Mouse (Mus musculus) A20 (cell line): ENCODE measurements around the gene Ube2h.

ENCODE experiments used
- DNase-seq: peaks from one replicate; pipeline ENCODE4 v3.0.0-alpha.2; 2011; ENCODE audit warnings: low read depth, low spot score

The Ube2h gene

GRCm38 (mm10) chr6:30245397-30245796, 58.9 kb downstream of the Ube2h start:
- DNase-seq, result no peak

GRCm38 (mm10) chr6:30243347-30244007, 60.9 kb downstream of the Ube2h start:
- no peak for DNase-seq

DNA sequence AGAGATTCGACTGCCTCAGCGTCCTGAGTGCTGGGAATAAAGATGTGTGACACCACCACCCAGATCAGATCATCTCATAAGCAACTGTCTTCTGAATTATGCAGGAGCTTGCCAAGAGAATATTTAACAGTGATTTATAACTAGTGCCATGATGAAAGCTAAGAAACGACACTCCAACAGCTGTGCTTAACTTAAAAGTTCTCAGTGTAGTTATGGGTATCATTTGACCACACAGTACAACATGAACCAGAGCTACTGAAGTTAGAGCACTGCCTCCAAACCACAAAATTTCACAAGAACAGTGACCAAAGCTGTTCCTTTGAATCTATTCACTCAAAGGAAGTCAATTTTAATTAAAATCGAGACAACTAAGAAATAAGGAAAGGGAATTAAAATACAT, 61.4 kb downstream of the Ube2h start:
- DNase-seq, result no peak

- peak; percentile 61 for DNase-seq
These were observed 64.2 kb downstream of the Ube2h start for GRCm38 (mm10) chr6:30240105-30240504.

DNA sequence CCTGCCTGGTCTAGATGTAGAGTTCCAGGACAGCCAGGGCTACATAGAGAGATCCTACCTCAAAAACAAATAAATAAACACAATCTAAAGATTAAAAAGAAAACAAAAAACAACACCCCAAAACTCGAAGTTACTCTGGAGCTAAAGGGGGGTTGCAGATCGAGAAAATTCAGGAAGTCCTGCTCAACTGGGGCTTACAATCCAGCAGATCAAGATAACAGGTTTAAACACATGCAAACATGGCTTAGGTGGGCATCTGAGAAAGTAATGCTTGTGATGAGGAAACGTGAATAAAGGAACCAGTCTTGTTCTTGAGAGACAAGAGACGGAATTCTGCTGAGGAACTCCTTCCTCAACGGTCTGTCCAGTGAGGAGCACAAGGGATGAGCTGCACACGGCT, 65.1 kb downstream of the Ube2h start:
- no peak for DNase-seq

- DNase-seq, result no peak
These were observed 66.3 kb downstream of the Ube2h start for GRCm38 (mm10) chr6:30238079-30238478.

- no peak for DNase-seq
These were observed 67.8 kb downstream of the Ube2h start for GRCm38 (mm10) chr6:30236564-30236963.

DNA sequence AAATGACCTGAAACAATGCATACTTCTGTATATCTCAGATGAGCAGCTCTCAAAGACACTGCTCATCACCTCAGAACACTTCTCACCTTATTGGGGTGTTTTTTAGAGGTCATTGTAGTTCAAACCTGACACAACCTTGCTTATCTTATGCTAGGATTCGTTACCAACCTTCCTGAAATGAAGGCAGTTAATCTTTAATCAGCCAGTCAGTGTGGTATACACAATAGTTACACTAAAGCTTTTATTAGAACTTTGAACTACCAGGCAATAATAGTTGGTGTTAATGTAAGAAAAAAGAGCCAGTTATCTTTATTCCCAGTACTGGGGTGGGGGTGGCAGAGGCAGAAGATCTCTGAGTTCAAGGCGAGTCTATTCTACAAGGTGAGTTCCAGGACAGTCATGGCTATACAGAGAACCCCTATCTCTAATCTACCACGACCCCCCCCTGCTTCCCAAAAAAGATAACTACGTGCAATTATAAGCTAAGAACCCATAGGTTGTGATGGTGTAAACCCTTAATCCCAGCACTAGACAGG, 72.5 kb downstream of the Ube2h start:
- DNase-seq, result no peak

DNA sequence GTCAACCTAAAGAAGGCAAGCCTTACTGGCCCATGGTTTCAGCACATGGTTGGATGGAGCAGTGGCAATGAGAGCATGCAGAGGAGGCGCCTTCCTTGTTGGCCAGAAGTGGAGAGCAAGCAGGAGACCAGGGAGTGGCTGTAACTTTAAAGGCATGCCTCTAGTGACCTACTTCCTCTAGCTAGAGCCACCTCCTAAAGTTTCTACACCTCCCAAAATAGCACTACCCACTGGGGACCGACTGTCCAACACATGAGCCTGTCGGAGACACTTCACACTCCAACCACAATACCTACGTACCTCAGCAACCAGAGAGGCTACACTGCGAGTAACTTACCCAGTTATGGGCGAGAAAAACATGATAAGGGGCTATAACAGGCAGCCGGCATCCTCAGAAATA, 74.1 kb downstream of the Ube2h start:
- DNase-seq, result no peak

DNA sequence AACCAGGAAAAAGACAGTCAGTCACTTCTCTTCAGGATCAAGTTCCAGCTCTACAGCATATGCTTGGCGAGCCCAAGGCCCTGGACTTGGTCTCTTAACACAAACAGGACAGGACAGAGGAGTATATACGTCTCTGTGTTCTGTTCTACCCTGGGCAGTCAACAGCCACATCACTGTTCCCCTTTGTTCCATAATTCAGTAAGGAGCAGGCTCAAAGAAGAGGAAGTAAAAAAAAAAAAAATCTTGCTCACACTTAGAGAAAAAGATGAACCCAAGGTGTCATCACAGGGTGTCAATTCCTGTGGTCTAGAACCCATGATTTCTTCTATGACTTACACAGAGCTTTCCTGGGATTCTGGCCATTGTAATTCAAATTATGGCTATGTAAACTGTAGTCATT, 75.4 kb downstream of the Ube2h start:
- no peak for DNase-seq

- DNase-seq, result no peak
These were observed 76.0 kb downstream of the Ube2h start for GRCm38 (mm10) chr6:30228353-30228752.

DNA sequence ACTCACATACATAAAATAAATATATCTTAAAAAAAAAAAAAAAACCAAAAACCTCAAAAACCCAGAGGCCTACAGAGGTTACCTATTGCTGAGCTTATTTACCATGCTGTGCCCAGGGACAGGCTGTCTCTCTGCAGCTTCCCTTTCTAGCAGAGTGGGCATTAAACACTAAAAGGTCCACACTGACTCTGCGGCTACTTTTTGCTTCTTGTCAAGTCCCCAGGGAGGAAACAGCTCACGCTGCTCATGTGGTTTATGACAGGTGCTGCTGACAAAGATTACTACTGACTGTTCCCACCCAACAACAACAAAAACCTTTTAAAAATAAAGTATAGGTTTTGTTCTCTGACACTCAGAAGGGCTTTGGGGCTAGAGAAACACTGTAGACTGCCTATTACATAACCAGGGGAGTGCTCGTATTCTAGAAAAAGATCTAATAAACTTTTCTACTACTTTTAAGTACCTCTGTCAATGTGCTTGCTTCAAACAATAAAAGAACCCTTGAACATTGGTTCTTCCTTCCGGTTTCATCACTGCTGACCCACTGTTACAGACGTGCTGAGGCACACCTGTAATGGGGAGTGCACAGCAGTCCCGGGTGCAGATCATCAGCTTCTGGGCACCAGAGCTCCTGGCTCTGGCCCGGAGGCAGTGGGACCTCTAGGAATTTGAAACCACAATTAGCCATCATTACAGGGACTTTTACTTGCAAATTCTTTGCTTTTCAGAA, 77.2 kb downstream of the Ube2h start:
- DNase-seq, result peak; percentile 74

- no peak for DNase-seq
These were observed 79.6 kb downstream of the Ube2h start for GRCm38 (mm10) chr6:30224693-30225092.

DNA sequence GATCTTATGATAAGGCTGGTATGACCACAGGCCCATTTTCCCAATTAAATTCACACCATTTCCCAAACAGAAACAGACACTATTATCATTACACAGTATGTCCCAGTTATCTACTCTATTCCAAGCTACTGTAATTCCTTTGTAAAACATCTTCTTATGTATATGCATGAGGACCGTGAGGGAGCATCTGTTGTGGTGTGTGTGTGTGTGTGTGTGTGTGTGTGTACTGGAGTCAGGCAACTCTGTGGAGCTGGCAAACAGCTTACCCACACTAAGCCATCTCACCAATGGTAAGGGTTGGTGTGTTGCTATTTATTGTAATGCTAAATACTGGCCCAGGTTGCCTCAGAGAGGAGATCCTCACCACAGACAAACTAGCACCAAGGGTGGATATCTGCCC, 82.0 kb downstream of the Ube2h start:
- DNase-seq, result no peak

DNA sequence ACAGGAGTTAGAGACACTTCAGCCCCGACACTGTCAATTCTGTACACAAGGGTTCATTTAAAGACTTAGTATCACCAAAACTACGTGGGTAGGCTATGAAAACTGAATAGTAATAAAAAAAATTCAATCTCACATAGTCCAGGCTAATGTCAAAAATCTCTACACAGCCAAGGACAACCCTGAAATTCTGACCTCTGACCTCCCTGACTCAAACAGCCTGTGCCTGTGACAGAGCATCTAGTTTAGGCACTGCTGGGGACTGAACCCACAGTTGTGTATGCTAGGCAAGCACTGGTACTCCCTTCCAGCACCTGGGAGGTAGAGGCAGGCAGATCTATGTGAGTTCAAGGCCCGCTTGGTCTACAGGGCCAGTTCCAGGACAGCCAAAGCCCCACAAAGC, 86.8 kb downstream of the Ube2h start:
- no peak for DNase-seq

- no peak for DNase-seq
These were observed 91.9 kb downstream of the Ube2h start for GRCm38 (mm10) chr6:30212468-30212867.

- DNase-seq, result no peak
These were observed 92.5 kb downstream of the Ube2h start for GRCm38 (mm10) chr6:30211641-30212455.

DNA sequence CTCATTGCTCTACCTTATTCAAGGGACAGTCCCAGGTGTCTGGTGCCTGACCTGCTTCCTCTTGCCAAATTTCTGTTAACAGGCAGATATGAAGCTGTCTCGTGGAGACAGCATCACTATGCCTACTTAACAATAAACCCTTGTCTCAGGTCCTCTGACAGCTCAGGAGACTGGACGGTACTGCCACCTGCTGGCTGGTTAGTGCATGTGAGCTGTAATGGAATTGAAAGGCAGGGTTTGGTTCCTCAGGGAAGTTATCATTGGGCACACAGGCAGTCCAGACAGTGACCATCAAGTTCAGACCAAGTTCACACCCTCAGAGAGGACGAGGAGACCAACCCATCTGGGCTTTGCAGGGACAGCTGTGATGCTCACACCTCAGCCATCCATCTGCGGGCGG, 93.6 kb downstream of the Ube2h start:
- peak; percentile 76 for DNase-seq

DNA sequence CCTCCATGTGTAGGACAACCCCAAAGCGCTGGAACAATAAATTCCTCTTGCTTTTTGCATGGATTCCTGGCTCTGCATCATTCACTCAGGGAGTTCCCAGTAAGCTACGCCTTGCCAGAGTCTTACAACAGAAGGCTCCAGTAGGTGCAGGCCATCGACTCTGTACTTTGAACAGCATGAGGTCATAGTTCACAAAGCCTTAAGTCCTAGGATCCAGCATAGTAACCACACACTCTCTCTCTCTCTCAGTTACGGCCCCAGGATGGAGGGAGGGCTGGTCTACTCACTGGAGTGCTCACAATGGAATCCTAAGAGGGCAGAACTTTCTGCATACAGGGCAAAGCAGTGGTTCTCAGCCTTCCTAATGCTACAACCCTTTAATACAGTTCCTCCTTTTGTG, 95.5 kb downstream of the Ube2h start:
- DNase-seq, result no peak

GRCm38 (mm10) chr6:30205587-30206202, 98.6 kb downstream of the Ube2h start:
- peak; percentile 81 for DNase-seq

- DNase-seq, result peak; percentile 20
These were observed 99.2 kb downstream of the Ube2h start for GRCm38 (mm10) chr6:30205180-30205538.
